Mouse (Mus musculus) thymus, postnatal 0 days (tissue): ENCODE measurements around the gene Upk1a. TPM values are rescaled to one million over a fixed set of nuclear protein-coding genes. Genes with fewer than 3 reads are reported as not detected.
A peak's percentile ranks its signal among the peaks of the same experiment; 100 is the strongest.

Experiments
- DNase-seq: peaks from one replicate; pipeline ENCODE4 v3.0.0-alpha.2; 2015; ENCODE audit warnings: low spot score
- polyA plus RNA-seq: library from polyadenylated mRNA; unstranded; fragments of >200 nt; fragmentation: Nextera tagmentation; extraction: Ambion mirVana; gene quantifications from 2 replicates; pipeline ENCODE4 v1.2.1, GENCODE M21; 2015

Gene Upk1a
- 0.75 and 0.90 TPM in 2 replicates for polyA plus RNA-seq

- no peak for DNase-seq
These were observed at the start of gene Upk1a for GRCm38 (mm10) chr7:30612654-30613402. Gene Upk1a (minus strand): TSS chr7:30612847.

GRCm38 (mm10) chr7:30649591-30650540 lies 37.2 kb upstream of the Upk1a start, which contains the start of gene Rbm42:
Gene Rbm42 (minus strand): TSS chr7:30650317.
- DNase-seq: peak; percentile 99

GRCm38 (mm10) chr7:30639083-30639482 lies 26.4 kb upstream of the Upk1a start:
- no peak for DNase-seq

DNA sequence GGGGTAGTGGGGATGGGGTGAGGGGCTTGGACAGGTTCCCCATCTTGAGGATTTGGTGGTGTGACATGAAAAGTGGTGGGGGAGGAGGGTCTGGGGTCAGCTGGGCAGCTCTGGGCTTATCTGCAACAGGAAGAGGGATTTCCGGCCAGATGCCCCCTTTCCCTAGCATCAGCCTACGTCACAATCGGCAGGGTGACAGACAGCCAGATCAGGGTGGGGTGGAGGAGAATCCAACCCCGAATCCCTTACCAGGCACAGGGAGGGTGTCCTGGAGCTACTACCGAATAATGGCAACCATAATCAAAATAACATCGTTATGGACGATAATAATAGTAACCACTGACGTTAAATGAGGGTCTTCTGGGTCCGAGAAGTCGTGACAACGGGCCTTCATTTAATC lies 23.7 kb upstream of the Upk1a start:
- no peak for DNase-seq

DNA sequence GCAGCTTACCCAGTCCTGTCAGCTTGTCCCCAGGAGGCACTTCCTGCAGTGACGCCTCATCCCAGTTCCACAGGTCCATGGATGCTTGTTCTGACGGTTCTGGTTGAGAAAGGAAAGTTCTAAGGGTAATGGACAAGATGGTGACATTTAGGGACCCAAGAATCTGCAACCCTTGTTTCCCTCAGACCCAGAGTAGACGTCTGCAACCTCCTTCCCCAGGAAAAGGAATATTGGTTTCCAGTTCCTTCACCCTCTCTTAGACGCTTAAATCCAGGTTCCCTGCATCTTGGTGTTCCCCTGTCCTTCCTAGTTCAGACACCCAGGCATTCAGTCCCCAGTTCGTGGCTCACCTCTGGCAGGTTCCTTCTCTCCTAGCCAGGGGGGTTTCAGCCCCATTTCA lies 23.1 kb upstream of the Upk1a start, which contains the start of gene Etv2:
TSS of gene Etv2 (minus strand) at position 101 of the 400 bp plus-strand sequence.
- no peak for DNase-seq

- DNase-seq: peak; percentile 58
These were observed 22.0 kb upstream of the Upk1a start for GRCm38 (mm10) chr7:30634621-30635020.

DNA sequence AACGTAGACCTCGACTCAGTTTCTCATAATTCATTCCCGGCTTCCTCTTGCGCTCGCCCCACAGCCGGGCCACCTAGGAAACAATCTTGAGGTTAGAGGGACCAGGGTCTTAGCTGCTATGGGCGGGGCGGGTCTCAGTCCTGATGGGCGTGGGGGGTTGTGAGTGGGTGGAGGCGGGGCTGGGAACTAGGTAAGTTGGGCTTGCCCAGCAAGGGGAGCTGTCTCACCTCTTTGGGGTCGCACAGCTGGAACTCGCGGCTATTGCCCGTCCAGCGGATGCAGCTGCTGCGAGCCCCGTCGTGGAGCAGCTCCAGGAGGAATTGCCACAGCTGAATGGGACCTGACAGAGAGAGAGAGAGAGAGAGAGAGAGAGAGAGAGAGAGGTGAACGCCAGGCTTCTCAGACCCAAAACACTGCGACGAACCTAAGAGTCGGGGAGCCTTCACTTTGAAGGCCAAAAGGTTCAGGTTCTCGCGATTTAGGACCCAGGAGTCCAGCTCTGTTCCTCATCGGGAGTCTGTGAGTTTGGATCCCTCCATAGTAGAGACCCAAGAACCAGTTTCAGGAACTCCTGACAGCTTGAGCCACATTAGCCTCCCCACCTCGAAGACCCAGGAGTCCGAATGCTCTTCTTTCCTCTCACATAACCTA lies 21.2 kb upstream of the Upk1a start:
- no peak for DNase-seq

- no peak for DNase-seq
These were observed 16.4 kb upstream of the Upk1a start for GRCm38 (mm10) chr7:30629013-30629412.

GRCm38 (mm10) chr7:30626647-30627046 lies 14.0 kb upstream of the Upk1a start:
- no peak for DNase-seq

DNA sequence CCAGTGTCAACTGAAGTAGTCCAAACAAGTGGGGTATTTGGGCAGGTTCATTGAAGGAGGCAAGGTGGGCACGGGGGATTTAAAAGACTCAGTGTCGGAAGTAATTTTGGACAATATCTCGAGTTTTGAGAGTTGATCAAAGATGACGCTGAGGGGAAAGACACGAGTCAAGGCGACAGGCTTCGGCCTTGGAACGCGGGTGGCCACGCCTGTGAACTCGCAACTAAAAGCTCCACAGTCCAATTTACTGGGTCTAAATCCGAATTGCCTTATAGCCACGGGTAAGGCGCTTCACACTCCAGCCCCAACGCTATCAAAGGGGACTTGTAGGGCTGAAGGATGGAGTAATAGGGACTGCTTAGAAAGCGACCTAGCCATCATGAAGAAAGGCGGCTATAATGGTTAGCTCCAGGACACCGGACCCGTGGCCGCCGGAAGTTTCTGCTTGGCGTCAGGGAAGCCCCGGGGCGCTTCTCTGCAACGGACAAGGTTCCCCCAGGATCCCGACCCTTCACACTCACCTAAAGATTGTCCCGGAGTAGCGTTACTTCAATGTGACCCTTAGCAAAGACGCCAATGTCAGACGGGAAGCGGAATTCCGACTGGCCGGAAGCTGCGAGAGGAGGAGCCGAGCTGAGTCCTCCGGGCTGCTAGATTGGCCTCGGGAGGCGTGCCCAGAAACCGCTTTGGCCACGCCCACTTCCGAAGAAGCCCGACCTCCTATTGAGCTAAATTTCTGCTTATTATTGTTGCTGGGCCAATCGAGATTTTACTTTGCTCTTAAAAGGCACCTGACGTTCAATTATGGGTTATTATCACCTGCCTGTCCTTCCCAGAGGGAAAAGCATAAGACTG lies 13.1 kb upstream of the Upk1a start, which contains the start of gene Cox6b1:
TSS of gene Cox6b1 (minus strand) at position 622 of the 855 bp plus-strand sequence.
- DNase-seq: peak; percentile 94

DNA sequence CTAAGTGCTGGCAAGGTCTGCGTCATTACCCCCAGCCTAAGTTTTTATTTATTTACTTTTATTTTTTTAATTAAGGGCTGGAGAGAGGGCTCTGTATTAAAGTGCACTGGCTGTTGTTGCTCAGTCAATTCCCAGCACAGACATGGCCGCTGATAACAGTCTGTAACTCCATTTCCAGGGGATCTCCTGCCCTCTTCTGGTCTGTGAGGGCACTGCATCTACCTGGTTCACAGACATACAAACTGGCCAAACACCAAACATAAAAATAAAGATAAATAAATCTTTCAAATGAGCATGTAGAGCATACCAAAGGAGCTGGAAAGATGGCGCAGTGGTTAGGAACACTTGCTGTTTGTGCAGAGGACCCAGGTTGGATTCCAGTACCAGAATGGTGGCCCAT lies 6.6 kb upstream of the Upk1a start:
- DNase-seq: peak; percentile 27

GRCm38 (mm10) chr7:30618658-30619057 lies 6.0 kb upstream of the Upk1a start:
- DNase-seq: no peak

- DNase-seq: no peak
These were observed 2.6 kb upstream of the Upk1a start for GRCm38 (mm10) chr7:30615049-30615760.

GRCm38 (mm10) chr7:30614454-30614853 lies 1.8 kb upstream of the Upk1a start:
- peak; percentile 35 for DNase-seq

DNA sequence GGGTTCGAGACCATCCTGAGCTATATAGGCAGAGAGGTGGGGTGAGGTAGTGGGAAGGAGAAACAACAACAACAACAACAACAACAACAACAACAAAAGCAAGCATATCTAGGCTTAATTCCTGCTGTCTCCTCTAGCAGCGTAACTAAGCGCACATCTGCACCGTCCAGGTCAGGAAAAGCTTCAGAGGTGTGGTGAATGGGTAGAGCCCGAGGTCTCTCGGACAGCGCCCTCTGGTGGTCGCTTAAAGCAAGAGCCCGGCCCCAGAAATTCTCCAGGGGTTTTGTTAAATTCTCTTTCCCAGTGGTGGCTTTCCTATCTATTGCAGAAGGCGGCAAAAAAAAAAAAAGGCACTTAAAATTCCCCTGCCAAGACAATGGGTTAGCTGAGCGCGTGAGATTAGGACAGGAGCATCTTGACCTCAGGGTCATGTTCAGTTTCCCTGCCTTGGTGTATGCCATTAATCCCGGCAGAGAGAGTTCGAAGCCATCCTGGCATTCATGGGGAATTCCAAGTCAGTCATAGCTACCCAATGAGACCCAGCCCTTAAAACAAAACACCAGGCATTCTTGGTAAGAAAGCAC lies 974 bp upstream of the Upk1a start:
- peak; percentile 60 for DNase-seq

DNA sequence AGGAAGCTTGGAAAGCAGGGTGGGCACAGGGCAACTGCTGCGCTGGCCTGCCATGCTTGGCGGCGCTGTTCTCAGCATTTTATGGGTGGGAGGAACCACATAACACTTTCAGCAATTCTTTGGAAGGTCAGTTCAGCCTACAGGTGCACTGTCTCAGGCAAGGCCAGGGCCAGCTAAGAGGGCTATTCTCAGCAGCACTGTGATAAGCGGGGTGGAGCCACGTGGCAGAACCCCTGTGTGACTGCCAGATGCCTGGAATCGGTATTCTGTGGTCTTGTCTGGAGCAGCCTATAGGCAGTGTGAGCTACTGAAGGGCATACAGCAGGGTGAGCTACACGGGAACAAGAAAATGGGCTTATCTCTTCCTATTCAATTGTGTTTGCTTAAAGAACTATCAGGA lies 2.6 kb downstream of the Upk1a start:
- DNase-seq: no peak

GRCm38 (mm10) chr7:30608476-30608875 lies 4.2 kb downstream of the Upk1a start:
- peak; percentile 25 for DNase-seq

DNA sequence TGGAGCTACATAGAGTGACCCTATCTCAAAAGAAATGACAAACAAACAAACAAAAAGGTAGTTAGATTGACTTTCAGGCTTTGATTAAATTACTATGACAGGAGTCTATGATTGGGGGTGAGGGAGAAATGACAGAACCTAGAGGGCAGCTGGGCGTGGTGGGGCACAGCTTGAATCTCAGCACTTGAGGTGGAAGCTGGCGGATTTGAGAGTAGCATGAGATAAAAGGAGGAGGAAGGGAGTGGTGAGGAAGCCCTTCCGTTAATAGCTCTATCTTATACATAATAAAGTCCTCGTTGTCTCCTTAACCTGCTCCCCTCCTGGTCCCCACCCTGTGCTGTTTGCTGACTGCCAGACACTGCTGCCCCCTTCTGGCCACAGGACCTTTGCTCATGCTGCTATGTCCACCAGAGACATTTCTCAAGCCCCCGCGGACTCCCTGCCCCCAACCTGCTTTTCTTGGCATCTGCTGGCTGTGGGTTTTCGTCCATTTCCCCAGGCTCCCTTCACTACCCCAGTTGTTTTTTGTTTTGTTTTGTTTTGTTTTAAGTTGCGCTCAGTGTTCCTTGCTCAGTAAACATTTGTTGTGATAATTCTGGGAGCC lies 4.8 kb downstream of the Upk1a start:
- DNase-seq: peak; percentile 63

GRCm38 (mm10) chr7:30604944-30605343 lies 7.7 kb downstream of the Upk1a start:
- DNase-seq: no peak
